Mouse (Mus musculus) ES-Bruce4 (cell line): ENCODE data around the gene Tnnt1.

Experiments used
- EP300 ChIP-seq: IDR thresholded peaks from 2 replicates; pipeline ENCODE4 v1.6.1; 2011; ENCODE audit warnings: low read depth, low read length; ENCODE audit not compliant: insufficient read depth
- POLR2A ChIP-seq: IDR thresholded peaks from one replicate; pipeline ENCODE4 v1.8.1; 2011; ENCODE audit warnings: low read length; ENCODE audit not compliant: insufficient read depth

DNA sequence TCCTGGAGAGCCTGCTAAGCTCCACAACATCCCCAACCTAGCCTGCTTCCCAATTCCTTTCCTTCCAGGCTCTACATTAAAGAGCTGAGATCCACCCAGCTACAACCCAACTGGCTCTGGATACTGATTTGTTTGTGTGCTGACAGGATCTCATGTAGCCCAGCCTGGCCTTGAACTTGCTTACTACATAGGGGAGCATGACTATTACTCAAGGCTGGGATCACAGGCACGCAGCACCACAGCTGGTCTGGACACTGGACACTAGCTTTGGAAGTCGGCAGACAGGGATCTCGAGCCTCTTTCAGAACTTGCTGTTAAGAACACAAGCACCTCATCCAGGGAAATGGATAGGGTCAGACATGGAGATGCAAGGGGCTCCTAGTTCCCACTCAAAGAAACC, 19.7 kb downstream of the Tnnt1 start:
- no peak for TF ChIP-seq EP300
- no peak for TF ChIP-seq POLR2A
